Mouse (Mus musculus) heart, adult 8-10 months (tissue): ENCODE data around the gene Olfr1106. TPM values are rescaled to one million over a fixed set of nuclear protein-coding genes. Genes with fewer than 3 reads are reported as not detected.

Source experiments
- DNase-seq: peaks from one replicate; pipeline ENCODE4 v3.0.0; 2022; ENCODE audit warnings: low spot score
- total RNA-seq, 4 experiments: library from RNA; stranded (reverse); gene quantifications; 2 replicates each; pipeline ENCODE4 v1.2.4; 2022

The Olfr1106 gene
- total RNA-seq = not detected

DNA sequence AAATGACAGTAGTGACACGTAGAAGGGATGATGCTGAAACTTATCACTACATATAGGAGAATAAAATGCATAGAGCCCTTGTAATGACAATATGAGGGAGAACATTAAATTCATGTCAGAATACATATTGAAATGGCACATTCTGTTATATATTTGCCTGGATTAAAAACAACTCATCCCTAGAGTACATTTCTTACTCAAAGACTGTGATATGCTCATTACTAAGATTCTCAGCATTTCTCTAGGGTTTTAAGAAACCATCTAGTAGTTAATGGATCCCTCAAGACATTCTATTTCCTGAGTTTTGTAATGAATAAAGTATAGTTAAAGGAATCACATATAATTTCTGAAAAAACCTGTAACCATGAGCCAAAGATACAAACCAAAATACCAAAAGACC is at the start of gene Olfr1106:
Olfr1106 (minus strand) TSS at position 101 of the 400 bp plus-strand sequence.
- DNase-seq = no peak

DNA sequence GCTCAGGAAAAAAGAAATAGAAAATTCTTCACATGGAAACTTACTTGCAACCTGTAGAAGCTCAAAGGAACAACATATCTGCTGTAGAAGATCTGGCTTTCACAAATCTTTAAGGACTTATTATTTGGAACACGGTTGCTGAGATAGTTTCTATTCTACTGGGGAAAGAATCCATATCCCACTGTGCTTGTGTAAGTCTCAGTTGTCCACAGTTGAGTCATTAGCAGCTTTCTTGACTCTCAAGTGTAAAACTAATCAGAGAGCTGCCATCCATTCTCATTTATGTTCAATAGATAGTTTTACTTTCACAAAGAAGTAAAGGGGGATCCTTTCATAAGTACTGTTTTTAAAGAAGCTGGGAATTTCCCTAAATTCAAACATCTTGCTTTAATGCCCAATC is 43.8 kb upstream of the Olfr1106 start, which contains the start of gene Olfr1109:
Olfr1109 (minus strand) TSS at position 101 of the 400 bp plus-strand sequence.
- no peak for DNase-seq

DNA sequence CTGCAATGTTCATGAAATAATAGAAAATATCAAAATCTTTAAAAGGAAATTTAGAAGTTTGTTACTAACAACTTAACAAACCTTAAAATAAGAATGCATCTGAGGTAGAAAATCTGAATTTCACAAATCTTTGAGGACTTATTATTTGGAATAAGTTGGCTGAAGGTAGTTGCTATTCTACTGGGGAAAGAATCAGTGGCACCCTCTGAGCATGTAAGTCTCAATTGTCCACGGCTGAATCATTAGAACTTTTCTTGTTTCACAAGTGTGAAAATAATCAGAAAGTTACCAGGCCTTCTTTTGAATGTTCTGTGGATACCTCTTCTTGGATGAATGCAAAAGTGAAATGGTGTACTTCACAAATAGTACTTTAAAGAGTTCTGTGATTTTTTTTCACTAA is 23.6 kb upstream of the Olfr1106 start, which contains the start of gene Olfr1107:
Olfr1107 (minus strand) TSS at position 101 of the 400 bp plus-strand sequence.
- DNase-seq = no peak

DNA sequence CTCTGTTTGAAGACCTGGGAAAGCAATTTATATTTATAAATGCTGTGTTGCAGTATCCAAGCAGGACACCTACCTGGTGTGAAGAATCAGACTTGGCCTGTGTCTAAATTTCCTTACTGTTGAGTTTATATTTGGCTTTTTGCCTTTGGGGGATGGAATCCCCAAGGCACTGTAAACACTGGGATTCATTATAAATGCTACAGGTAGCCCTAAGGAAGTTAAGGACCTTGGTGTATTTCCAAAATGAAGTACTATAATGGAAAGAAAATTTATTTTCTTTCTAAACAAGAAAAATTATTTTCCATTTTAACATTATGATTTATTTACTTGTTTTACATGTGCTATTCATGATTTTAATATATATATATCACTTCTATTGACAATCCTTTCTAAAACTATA is 15.6 kb downstream of the Olfr1106 start, which contains the start of gene Olfr1105:
Olfr1105 (minus strand) TSS at position 101 of the 400 bp plus-strand sequence.
- DNase-seq = no peak

DNA sequence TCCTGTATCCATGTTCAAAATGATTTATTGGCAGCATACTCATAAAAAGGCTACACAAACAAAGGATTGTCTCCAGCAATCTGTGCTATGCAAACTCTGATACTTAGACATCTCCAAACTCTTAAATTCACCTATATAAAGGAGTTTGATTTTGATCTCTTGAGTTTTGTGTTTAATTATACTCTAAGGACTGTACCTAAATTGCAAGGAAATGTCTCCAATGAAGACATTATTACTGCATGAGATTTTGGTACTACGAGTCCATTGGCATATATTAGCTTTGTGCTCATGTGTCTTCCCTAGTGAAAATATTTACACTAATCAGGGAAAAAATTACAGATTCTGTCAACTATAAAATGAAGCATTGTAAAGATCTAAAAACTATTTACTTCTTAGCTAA is 25.1 kb downstream of the Olfr1106 start, which contains the start of gene Olfr1104:
Olfr1104 (minus strand) TSS at position 101 of the 400 bp plus-strand sequence.
- DNase-seq = no peak

DNA sequence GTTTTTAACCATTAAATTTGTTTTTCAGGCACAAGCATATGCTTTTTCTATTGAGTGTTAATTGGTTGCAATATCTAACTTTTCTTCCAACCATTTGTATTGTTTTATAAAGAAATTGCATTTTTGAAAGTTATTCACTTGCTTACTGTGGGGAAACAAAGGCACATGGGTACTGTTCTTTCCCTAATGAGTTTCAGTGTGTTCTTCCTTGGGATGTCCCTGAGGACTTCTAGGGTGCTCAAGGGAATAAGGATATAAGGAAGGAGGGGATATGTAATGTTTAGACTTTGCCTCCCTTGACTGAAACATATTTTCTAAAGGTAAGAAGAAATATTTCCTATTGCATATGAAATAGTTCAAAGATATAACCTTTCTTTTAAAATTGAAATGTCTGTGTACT is 54.0 kb downstream of the Olfr1106 start, which contains the start of gene Olfr1102:
Olfr1102 (plus strand) TSS at position 301 of the 400 bp plus-strand sequence.
- DNase-seq = no peak

Other genes with a start within 250 kb of the Olfr1106 start
- not detected for gene Olfr141, start 242.3 kb downstream of the Olfr1106 start, total RNA-seq
- gene Olfr1094, start 227.6 kb downstream of the Olfr1106 start, total RNA-seq = not detected
- not detected for gene Olfr1095, start 200.6 kb downstream of the Olfr1106 start, total RNA-seq
- not detected for gene Gm13723, start 177.5 kb downstream of the Olfr1106 start, total RNA-seq
- not detected for gene Olfr1097, start 160.1 kb downstream of the Olfr1106 start, total RNA-seq
- gene Olfr1098, start 127.7 kb downstream of the Olfr1106 start, total RNA-seq = not detected
- gene Olfr1099, start 91.6 kb downstream of the Olfr1106 start, total RNA-seq = not detected
- not detected for gene Olfr1100, start 72.3 kb downstream of the Olfr1106 start, total RNA-seq
- gene Olfr1101, start 61.1 kb downstream of the Olfr1106 start, total RNA-seq = not detected
- not detected for gene Olfr1102, start 53.9 kb downstream of the Olfr1106 start, total RNA-seq
- not detected for gene Olfr1104, start 25.2 kb downstream of the Olfr1106 start, total RNA-seq
- gene Olfr1105, start 15.7 kb downstream of the Olfr1106 start, total RNA-seq = not detected
- gene Olfr1107, start 23.5 kb upstream of the Olfr1106 start, total RNA-seq = not detected
- gene Olfr1109, start 43.7 kb upstream of the Olfr1106 start, total RNA-seq = not detected
- gene Olfr259, start 62.3 kb upstream of the Olfr1106 start, total RNA-seq = not detected
- not detected for gene Olfr1110, start 88.0 kb upstream of the Olfr1106 start, total RNA-seq
- gene Olfr1111, start 100.4 kb upstream of the Olfr1106 start, total RNA-seq = not detected
- gene Olfr1112, start 135.5 kb upstream of the Olfr1106 start, total RNA-seq = not detected
- gene Olfr1113, start 156.7 kb upstream of the Olfr1106 start, total RNA-seq = not detected
- not detected for gene Olfr1115, start 195.7 kb upstream of the Olfr1106 start, total RNA-seq
- not detected for gene Olfr1116, start 215.3 kb upstream of the Olfr1106 start, total RNA-seq